Mouse (Mus musculus): Measurements from ENCODE around the gene Tcp11l1. TPM values are rescaled to one million over a fixed set of nuclear protein-coding genes. Genes with fewer than 3 reads are reported as not detected.

The Tcp11l1 gene
- polyA plus RNA-seq, 1 experiment from 2014 or later = 64.1 TPM

- Histone ChIP-seq H3K36me3 (peaks cover 93% of the 10 kb centered on the region), H3K4me1 (replicated peaks) (no peaks in the 10 kb centered on the region), H3K27me3 (ENCODE audit: insufficient read depth, poor library complexity, severe bottlenecking) (no peaks in the 10 kb centered on the region), H3K9me3 (no peaks in the 10 kb centered on the region), H3K27ac (no peak overlapping the region), H3K4me3 (no peak overlapping the region)
- WGBS = 92% methylated on average over 1 of the region's 1 CpGs
- no peak for DNase-seq (ENCODE audit: low spot score)
Measured at GRCm38 (mm10) chr2:104658659-104659058, 53.3 kb downstream of the Tcp11l1 start.

- H3K4me3 ChIP-seq = no peak overlapping the region
- H3K36me3 ChIP-seq = peaks cover 41% of the 10 kb centered on the region
- no peak for DNase-seq (ENCODE audit: low spot score)
- H3K9me3 ChIP-seq = no peaks in the 10 kb centered on the region
- no peaks in the 10 kb centered on the region for H3K27me3 ChIP-seq (ENCODE audit: insufficient read depth, poor library complexity, severe bottlenecking)
- 93% methylated on average over 4 of the region's 4 CpGs for WGBS
- no peak overlapping the region for H3K27ac ChIP-seq
- H3K4me1 ChIP-seq (replicated peaks) = no peaks in the 10 kb centered on the region
Measured at GRCm38 (mm10) chr2:104615985-104616711, 95.8 kb downstream of the Tcp11l1 start.

DNA sequence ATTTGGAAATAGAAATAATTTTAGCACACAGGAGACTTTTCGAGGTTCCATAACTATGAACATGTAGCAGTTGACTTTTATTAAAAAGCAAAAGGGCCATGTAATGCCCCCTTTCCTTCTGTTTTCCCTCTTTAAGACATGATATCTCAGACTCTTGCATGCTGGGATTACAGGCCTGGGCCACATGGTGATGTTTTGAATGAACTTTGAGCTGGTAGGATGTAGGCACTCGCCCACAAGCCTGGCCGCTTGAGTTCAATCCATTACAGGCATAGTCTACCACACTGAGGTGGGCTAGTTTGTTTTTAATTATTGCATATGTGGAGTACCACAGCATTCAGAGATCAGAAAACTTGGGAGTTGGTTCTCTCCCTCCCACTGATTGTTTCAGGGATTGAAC, 97.2 kb downstream of the Tcp11l1 start:
- H3K9me3 ChIP-seq = no peaks in the 10 kb centered on the region

More for the DNA sequence above, 97.2 kb downstream of the Tcp11l1 start:
- Histone ChIP-seq H3K27me3 (ENCODE audit: insufficient read depth, poor library complexity, severe bottlenecking) (no peaks in the 10 kb centered on the region), H3K4me1 (replicated peaks) (no peaks in the 10 kb centered on the region), H3K36me3 (peaks cover 55% of the 10 kb centered on the region), H3K27ac (no peak overlapping the region), H3K4me3 (no peak overlapping the region)
- no peak for DNase-seq (ENCODE audit: low spot score)
- 91% methylated on average over 3 of the region's 3 CpGs for WGBS

Other genes with a start within 250 kb of the Tcp11l1 start
- gene Hipk3, start 217.7 kb downstream of the Tcp11l1 start, polyA plus RNA-seq (2016; fragmentation: Nextera tagmentation; extraction: Ambion mirVana) = 7.0 and 8.4 TPM in 2 replicates
- gene Cstf3, start 121.6 kb downstream of the Tcp11l1 start, polyA plus RNA-seq (2016; fragmentation: Nextera tagmentation; extraction: Ambion mirVana) = 86.4 and 89.8 TPM in 2 replicates
- not detected in 2 replicates for gene Pin1rt1, start 4.2 kb upstream of the Tcp11l1 start, polyA plus RNA-seq (2016; fragmentation: Nextera tagmentation; extraction: Ambion mirVana)
- gene Depdc7, start 30.7 kb upstream of the Tcp11l1 start, polyA plus RNA-seq (2016; fragmentation: Nextera tagmentation; extraction: Ambion mirVana) = 2.1 and 2.8 TPM in 2 replicates
- 7.1 and 9.8 TPM in 2 replicates for gene Qser1, start 104.6 kb upstream of the Tcp11l1 start, polyA plus RNA-seq (2016; fragmentation: Nextera tagmentation; extraction: Ambion mirVana)
- gene Prrg4, start 137.7 kb upstream of the Tcp11l1 start, polyA plus RNA-seq (2016; fragmentation: Nextera tagmentation; extraction: Ambion mirVana) = 0.54 and 1.7 TPM in 2 replicates
- 3.9 and 6.3 TPM in 2 replicates for gene Ccdc73, start 155.6 kb upstream of the Tcp11l1 start, polyA plus RNA-seq (2016; fragmentation: Nextera tagmentation; extraction: Ambion mirVana)

All from hindbrain, embryonic 10.5 days (tissue).